Mouse (Mus musculus): Measurements from ENCODE around the gene Slc22a21. TPM values are rescaled to one million over a fixed set of nuclear protein-coding genes. Genes with fewer than 3 reads are reported as not detected.
"Not testable (repeated sequence)": the region's sequence is repeated elsewhere in the genome, so short reads cannot be mapped to it uniquely, and the experiment has no call there.

Gene Slc22a21
- polyA plus RNA-seq, 1 experiment from 2014 or later, result 1.6 TPM

DNA sequence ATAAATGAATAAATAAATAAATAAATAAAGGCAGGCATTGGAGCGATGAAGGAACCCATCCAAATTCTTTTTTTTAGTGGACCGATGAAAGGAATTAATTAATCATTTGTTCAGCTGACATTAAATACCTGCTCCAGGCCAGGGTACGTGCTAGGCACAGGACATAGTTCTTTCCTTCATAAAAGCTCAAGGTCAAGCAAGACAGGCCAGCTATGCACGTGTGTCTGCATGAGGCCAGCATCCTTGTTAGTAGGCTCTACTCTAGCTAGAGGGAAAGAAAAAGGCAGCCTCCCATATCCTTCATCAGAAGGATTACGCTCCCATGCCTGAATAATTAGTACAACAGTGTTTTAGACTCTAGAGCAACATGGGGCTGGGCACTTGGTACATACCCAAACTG, 32.8 kb upstream of the Slc22a21 start:
- H3K27ac ChIP-seq, result no peak overlapping the region
- H3K4me1 ChIP-seq (replicated peaks), result peaks cover 38% of the 10 kb centered on the region
- no peak overlapping the region for H3K9ac ChIP-seq
- ATAC-seq (ENCODE audit: low read depth), result no peak
- no peaks in the 10 kb centered on the region for H3K9me3 ChIP-seq (replicated peaks)
- no peaks in the 10 kb centered on the region for H3K27me3 ChIP-seq
- H3K36me3 ChIP-seq, result peaks cover 85% of the 10 kb centered on the region
- DNase-seq, result no peak
- 93% methylated on average over 5 of the region's 5 CpGs for WGBS (ENCODE audit: insufficient replicate concordance)
- no peak overlapping the region for H3K4me3 ChIP-seq (replicated peaks)
- H3K4me2 ChIP-seq, result no peak overlapping the region

DNA sequence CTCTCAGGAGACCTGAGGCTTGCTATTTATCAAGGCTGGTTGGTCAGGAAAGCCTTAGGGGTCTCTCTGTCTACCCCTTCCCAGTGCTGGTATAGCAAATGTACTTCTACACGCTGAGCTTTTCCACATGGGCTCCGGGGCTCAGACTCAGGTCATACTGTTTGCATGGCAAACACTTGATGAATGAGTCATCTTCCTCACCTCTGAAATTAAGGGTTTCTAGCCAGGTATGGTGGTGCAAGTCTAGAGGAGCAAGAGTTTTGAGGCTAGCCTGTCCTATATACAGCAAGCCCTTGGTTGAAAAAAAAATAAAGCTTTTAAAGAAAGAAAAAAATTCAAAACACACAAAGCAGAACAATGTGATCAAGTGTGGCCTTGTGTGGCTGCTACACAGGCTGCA, 31.1 kb upstream of the Slc22a21 start:
- Histone ChIP-seq H3K4me1 (replicated peaks) (peaks cover 50% of the 10 kb centered on the region), H3K36me3 (peaks cover 87% of the 10 kb centered on the region), H3K27ac (no peak overlapping the region), H3K27me3 (no peaks in the 10 kb centered on the region), H3K4me3 (replicated peaks) (no peak overlapping the region), H3K9me3 (replicated peaks) (no peaks in the 10 kb centered on the region), H3K4me2 (no peak overlapping the region), H3K9ac (no peak overlapping the region)
- ATAC-seq (ENCODE audit: low read depth), result no peak
- WGBS (ENCODE audit: insufficient replicate concordance), result 91% methylated on average over 2 of the region's 2 CpGs
- DNase-seq, result no peak

DNA sequence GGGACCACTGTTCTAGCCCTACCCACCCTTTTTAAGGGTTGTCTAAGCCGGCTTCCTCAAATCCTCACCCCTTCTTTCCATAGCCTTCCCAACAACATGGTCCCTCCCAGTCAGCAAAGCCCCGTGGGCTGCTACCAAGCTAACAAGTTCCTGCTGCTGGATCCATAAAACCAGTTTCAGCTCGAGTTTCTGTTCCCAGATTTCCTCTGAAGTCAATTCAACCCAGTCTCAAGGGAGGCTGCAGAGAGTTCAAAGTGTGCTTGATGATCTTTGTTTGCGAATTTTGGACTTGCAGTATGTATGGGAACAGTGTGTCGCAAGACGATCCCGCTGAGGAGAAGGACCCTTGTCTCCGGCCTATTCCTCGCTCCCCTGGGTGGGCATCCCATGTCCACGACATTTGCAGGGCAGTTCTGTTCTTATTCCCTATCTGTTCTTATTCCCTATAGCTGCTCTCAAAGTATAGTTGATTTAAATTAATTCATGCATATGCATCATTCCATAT, 28.3 kb upstream of the Slc22a21 start:
- no peaks in the 10 kb centered on the region for H3K9me3 ChIP-seq (replicated peaks)
- H3K4me1 ChIP-seq (replicated peaks), result peaks cover 76% of the 10 kb centered on the region
- H3K27ac ChIP-seq, result 0 out of 2 replicates have a peak overlapping the region, but pooled peaks have one; percentile 97
- H3K36me3 ChIP-seq, result peaks cover 82% of the 10 kb centered on the region
- WGBS (ENCODE audit: insufficient replicate concordance), result 83% methylated on average over 10 of the region's 10 CpGs
- no peak overlapping the region for H3K4me3 ChIP-seq (replicated peaks)
- no peak for DNase-seq
- ATAC-seq (ENCODE audit: low read depth), result no peak
- 0 out of 2 replicates have a peak overlapping the region, but pooled peaks have one; percentile 10 for H3K9ac ChIP-seq
- no peaks in the 10 kb centered on the region for H3K27me3 ChIP-seq
- no peak overlapping the region for H3K4me2 ChIP-seq

DNA sequence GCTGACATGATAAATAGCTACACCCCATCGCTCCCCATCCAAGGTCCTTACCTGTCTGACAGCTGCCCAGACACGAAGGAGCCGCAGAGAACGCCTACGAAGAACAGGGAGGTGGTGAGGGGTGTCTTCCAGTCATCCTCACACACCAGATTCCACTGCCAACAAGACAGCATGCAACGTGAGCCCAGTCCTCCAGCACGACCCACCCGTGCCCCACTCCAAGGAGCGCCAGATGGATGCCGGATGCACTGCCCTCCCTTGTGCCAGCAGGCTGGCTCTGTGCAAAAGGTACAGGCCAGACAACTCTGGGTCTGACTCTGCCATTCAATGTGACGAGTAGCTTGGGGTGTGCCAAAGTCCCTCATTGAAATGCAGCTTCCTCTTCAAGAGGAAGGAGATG, 27.6 kb upstream of the Slc22a21 start:
- DNase-seq (no peak), ATAC-seq (ENCODE audit: low read depth) (no peak)
- Histone ChIP-seq H3K9ac (peak overlapping the region; percentile 57; the same call in 1 of the 2 replicates), H3K4me3 (replicated peaks) (no peak overlapping the region), H3K36me3 (peaks cover 83% of the 10 kb centered on the region), H3K27ac (peak overlapping the region; percentile 97), H3K4me1 (replicated peaks) (peaks cover 84% of the 10 kb centered on the region), H3K4me2 (peak overlapping the region; percentile 70), H3K27me3 (no peaks in the 10 kb centered on the region), H3K9me3 (replicated peaks) (no peaks in the 10 kb centered on the region)
- 86% methylated on average over 11 of the region's 11 CpGs for WGBS (ENCODE audit: insufficient replicate concordance)

DNA sequence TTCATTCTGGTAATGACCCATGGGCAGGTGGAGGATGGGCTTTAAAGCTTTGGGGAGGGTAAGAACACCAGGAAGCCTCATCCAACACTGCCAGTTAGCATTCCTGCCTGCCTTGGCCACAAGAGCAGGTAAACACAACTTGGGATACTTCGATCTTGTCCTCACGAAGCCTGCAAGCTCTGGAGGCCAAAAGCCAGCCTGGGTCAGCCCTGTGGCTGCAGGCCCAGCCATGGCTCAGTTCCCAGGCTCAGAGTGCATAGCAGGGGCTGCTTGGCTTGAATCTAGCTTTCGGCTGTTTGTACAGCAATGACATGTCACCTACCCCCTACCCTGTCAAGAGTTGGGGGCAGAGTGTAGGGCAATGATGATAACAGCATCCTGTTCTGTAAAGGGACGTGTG, 26.8 kb upstream of the Slc22a21 start:
- H3K27me3 ChIP-seq, result no peaks in the 10 kb centered on the region
- H3K9me3 ChIP-seq (replicated peaks), result no peaks in the 10 kb centered on the region
- peak overlapping the region; percentile 97 for H3K27ac ChIP-seq
- H3K4me3 ChIP-seq (replicated peaks), result peak overlapping the region; percentile 4
- 77% methylated on average over 4 of the region's 4 CpGs for WGBS (ENCODE audit: insufficient replicate concordance)
- no peak for DNase-seq
- no peak for ATAC-seq (ENCODE audit: low read depth)
- peak overlapping the region; percentile 70 for H3K4me2 ChIP-seq
- H3K36me3 ChIP-seq, result peaks cover 83% of the 10 kb centered on the region
- peaks cover 84% of the 10 kb centered on the region for H3K4me1 ChIP-seq (replicated peaks)
- H3K9ac ChIP-seq, result peak overlapping the region; percentile 57

DNA sequence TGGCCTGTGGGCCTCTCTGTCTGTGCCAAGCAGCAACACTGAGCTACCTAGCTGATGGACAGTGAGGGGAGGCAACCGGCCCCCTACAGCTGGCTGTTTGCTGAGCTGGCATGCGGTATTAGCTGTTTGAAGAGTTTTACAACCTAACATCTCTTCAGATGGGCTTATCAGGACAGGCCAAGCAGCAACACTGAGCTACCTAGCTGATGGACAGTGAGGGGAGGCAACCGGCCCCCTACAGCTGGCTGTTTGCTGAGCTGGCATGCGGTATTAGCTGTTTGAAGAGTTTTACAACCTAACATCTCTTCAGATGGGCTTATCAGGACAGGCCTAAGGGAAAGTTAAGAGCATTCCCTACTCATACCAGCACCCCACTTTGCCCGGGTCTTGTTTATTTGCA, 26.2 kb upstream of the Slc22a21 start:
- DNase-seq, result not testable (repeated sequence)
- Histone ChIP-seq H3K27ac (peak overlapping the region; percentile 97), H3K36me3 (peaks cover 81% of the 10 kb centered on the region)

DNA sequence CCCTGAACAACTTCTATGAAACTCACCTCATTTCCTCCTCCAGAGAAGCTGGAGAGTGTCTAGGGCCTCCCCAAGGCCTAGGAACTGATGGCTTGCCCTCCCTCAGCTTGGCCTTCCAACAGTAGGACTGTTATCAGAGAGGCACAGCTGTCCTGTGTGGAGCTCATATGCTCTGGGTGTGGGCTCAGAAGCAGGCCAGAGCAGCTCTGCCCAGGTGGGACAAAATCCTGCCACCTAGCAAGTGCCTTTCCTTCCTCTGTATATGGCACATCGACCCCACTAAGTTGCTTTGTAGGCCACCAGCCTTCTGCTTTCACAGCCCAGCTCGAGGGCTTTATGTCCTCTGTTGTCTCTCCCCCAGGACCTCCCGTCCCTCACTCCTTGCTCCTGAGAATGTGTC, 24.6 kb upstream of the Slc22a21 start:
- peak; percentile 99 for ATAC-seq (ENCODE audit: low read depth)
- Histone ChIP-seq H3K9me3 (replicated peaks) (no peaks in the 10 kb centered on the region), H3K4me3 (replicated peaks) (peak overlapping the region; percentile 44), H3K4me1 (replicated peaks) (peaks cover 76% of the 10 kb centered on the region), H3K27me3 (no peaks in the 10 kb centered on the region), H3K36me3 (peaks cover 82% of the 10 kb centered on the region), H3K9ac (peak overlapping the region; percentile 69), H3K27ac (peak overlapping the region; percentile 97), H3K4me2 (peak overlapping the region; percentile 70)
- peak; percentile 85 for DNase-seq
- 30% methylated on average over 3 of the region's 3 CpGs for WGBS (ENCODE audit: insufficient replicate concordance)

More for the DNA sequence above, 26.2 kb upstream of the Slc22a21 start:
- WGBS (ENCODE audit: insufficient replicate concordance), result 13% methylated on average over 5 of the region's 5 CpGs
- H3K27me3 ChIP-seq; H3K9me3 ChIP-seq (replicated peaks): not testable (repeated sequence)
- H3K4me3 ChIP-seq (replicated peaks), result peak overlapping the region; percentile 4; the same call in 1 of the 2 replicates
- peak overlapping the region; percentile 69 for H3K9ac ChIP-seq
- H3K4me1 ChIP-seq (replicated peaks), result peaks cover 84% of the 10 kb centered on the region
- H3K4me2 ChIP-seq, result peak overlapping the region; percentile 70
- ATAC-seq (ENCODE audit: low read depth), result peak; percentile 67

DNA sequence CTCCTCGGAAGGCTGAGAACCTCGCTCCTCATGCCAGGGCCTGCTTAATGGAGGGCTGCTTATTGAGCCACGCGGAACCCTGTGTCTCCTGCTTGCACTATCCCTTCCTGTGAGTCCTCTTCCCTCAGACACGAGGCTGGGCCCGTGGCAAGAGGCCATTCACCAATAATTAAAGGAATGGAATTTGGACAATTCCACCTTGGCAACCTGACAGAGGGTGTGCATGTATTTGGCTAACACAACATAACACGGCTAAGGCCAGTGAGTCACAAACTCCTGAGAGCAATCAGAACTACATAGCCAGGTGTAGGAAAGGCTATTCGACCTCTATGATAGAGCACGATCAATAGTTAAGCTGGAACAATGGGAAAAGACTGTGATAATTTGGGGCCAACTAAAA, 24.1 kb upstream of the Slc22a21 start:
- DNase-seq, result no peak
- Histone ChIP-seq H3K27ac (peak overlapping the region; percentile 97), H3K9ac (peak overlapping the region; percentile 65), H3K4me3 (replicated peaks) (peak overlapping the region; percentile 1; the same call in 1 of the 2 replicates), H3K4me2 (peak overlapping the region; percentile 70), H3K27me3 (no peaks in the 10 kb centered on the region), H3K9me3 (replicated peaks) (no peaks in the 10 kb centered on the region), H3K4me1 (replicated peaks) (peaks cover 71% of the 10 kb centered on the region), H3K36me3 (peaks cover 83% of the 10 kb centered on the region)
- ATAC-seq (ENCODE audit: low read depth), result no peak
- WGBS (ENCODE audit: insufficient replicate concordance), result 68% methylated on average over 9 of the region's 9 CpGs

DNA sequence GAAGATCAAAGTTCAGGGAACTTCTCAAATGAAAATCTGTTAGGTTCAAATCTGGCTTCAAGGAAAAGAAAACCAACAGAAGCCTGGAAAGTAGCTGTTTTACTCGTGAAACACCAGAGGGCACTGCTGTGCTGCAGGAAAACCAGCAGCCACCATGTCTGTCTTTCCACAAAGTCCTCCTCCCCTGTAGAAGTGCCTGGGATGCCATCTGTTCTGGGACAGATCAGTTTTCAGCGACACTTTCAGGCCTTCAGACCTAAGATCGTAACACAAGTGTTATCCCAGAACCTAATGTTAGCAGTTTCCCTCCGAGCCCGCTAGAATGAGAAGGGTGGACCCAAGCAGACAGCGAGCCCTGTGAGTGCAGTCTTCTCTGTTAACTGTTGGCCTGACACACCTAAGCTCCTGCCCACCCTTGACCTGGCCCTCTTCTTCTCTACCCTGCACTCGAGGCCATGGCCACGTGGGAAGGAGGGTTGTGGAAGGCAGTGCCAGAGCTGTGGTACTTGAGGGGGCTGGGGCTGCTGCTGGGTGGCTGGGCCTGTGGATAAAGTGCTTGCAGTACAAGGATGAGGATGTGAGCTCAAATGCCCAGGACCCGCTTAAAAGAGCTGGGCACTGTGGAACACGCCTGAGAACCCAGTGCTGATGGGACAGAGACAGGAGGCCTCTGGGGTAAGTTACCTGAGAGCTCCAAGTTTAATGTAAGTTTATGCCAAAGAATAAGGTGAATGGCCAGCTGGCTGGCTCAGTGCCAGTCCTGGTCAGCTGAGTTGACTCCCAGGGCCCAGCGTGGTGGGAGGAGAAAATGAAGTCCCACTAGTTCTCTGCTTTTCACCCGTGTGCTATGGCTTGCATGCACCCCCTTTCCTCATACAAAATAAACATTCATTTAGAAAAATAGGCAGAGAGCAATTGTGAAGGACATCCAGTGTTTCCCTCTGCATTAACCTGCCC, 22.9 kb upstream of the Slc22a21 start:
- not testable (repeated sequence) for H3K4me3 ChIP-seq (replicated peaks); H3K4me2 ChIP-seq; H3K9me3 ChIP-seq (replicated peaks); ATAC-seq (ENCODE audit: low read depth); H3K27me3 ChIP-seq
- WGBS (ENCODE audit: insufficient replicate concordance), result 47% methylated on average over 12 of the region's 12 CpGs
- Histone ChIP-seq H3K9ac (peak overlapping the region; percentile 65; the same call in 1 of the 2 replicates), H3K4me1 (replicated peaks) (peaks cover 59% of the 10 kb centered on the region), H3K36me3 (peaks cover 83% of the 10 kb centered on the region), H3K27ac (peak overlapping the region; percentile 97)
- DNase-seq, result peak; percentile 54

DNA sequence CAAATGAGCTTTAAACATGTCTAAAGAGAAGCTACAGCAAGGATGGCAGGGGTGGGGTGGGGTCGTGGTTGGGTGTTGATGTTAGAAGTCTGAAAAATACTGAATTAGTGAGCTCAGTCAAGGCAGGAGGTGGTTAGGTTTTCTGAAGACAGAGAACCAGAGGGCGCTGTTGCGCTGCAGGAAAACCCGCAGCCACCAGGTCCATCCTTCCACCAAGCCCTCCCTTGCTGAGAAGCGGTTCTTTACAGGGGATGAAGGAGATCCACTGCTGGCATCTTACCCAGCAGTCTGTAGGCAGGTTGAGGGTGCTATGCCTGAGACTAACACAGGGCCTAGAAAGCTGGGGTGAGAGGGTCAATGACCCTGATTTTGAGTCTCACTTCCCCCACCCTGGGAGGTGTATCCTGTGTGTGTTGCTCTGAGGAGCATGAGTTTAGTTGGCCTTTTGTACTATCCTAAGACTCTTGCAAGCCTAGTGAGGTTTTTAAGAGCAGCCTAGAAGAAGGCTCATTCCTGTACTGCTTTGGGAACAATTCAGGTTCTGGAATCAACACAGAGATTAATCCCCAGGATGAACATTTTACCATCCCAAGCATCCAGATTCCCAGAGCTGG, 22.1 kb upstream of the Slc22a21 start:
- ATAC-seq (ENCODE audit: low read depth) (no peak), DNase-seq (peak; percentile 28)
- H3K4me1 ChIP-seq (replicated peaks), result peaks cover 52% of the 10 kb centered on the region
- 9% methylated on average over 5 of the region's 5 CpGs for WGBS (ENCODE audit: insufficient replicate concordance)
- peaks cover 83% of the 10 kb centered on the region for H3K36me3 ChIP-seq
- no peak overlapping the region for H3K9ac ChIP-seq
- no peaks in the 10 kb centered on the region for H3K27me3 ChIP-seq
- 0 out of 2 replicates have a peak overlapping the region, but pooled peaks have one; percentile 14 for H3K27ac ChIP-seq
- no peaks in the 10 kb centered on the region for H3K9me3 ChIP-seq (replicated peaks)
- no peak overlapping the region for H3K4me2 ChIP-seq
- no peak overlapping the region for H3K4me3 ChIP-seq (replicated peaks)

DNA sequence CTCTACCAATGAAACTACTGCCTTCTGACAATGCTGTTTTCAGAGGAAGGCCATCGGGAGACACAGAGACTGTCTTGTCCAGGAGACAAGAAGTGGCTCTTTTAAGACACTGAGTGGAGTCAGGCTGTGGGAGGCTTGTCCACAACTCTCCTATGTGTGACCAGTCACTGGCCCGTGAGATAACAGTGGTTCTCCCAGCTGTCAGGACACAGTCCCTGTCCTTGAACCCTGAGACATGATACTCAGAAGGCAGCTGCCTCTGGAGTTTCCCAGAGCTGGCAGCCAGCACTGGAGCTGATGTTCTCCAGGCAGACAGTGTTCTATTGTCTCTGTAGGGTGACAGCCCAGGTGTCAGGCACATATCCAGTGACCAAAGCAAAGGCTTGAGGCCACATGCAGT, 17.5 kb upstream of the Slc22a21 start:
- peaks cover 99% of the 10 kb centered on the region for H3K36me3 ChIP-seq
- H3K27ac ChIP-seq, result no peak overlapping the region
- H3K9ac ChIP-seq, result no peak overlapping the region
- WGBS (ENCODE audit: insufficient replicate concordance), result 73% methylated on average over 2 of the region's 2 CpGs
- ATAC-seq (ENCODE audit: low read depth) (no peak), DNase-seq (no peak)
- no peaks in the 10 kb centered on the region for H3K27me3 ChIP-seq
- H3K4me2 ChIP-seq, result no peak overlapping the region
- no peaks in the 10 kb centered on the region for H3K9me3 ChIP-seq (replicated peaks)
- no peak overlapping the region for H3K4me3 ChIP-seq (replicated peaks)
- peaks cover 8% of the 10 kb centered on the region for H3K4me1 ChIP-seq (replicated peaks)
